Comparison of ENCODE assay signal across 28 mouse cellular contexts in genomic region chr5:46172315-46172714, GRCm38 (mm10).
A peak's percentile ranks its signal among the peaks of the same experiment; 100 is the strongest.
DNase-seq lines count a peak whose midpoint lies in the region; ATAC-seq lines count a peak whose summit lies in the region.
"Had no signal": no experiment of that assay in that cellular context is flagged by ENCODE, and none has a peak within 500 bp of the region (broad histone marks: within the 10 kb centered on the region; RNA-seq: fewer than 3 reads in every experiment).

No protein-coding gene starts in this region.

- no peak overlapping the region for H3K4me2 ChIP-seq in midbrain, embryonic 14.5 days (ENCODE audit: low read length)
- H3K4me2 ChIP-seq: heart, embryonic 12.5 days; hindbrain, embryonic 15.5 days; kidney, embryonic 15.5 days; limb, embryonic 13.5 days; liver, embryonic 11.5 days; lung, embryonic 15.5 days; neural tube, embryonic 13.5 days; stomach, embryonic 15.5 days had no signal

- peak; percentile 22 for DNase-seq in embryo, embryonic 10 days (ENCODE audit: low spot score)
- no peak for DNase-seq in embryo, embryonic 9.5 days (ENCODE audit: extremely low spot score)
- DNase-seq in midbrain, embryonic 14.5 days: no peak
- DNase-seq in midbrain, embryonic 10.5 days (ENCODE audit: low spot score): no peak
- peak; percentile 2 for DNase-seq in mesoderm, embryonic 11.5 days (ENCODE audit: low read depth, low spot score)
- no peak for DNase-seq in left cerebral cortex, adult 11 months (ENCODE audit: low spot score)
- DNase-seq in cerebellum, adult 18-20 months: no peak
- DNase-seq: adrenal gland, postnatal 10 days; cerebellum, adult 2 months; cerebellum, postnatal 25 days; heart, adult 2 months; heart, postnatal 4 days; kidney, adult 11 months; kidney, postnatal 36 days; right cerebral cortex, postnatal 25 days had no signal

- peak; percentile 20; the same call in 1 of the 2 replicates for ATAC-seq in midbrain, embryonic 14.5 days (ENCODE audit: low FRiP score, low TSS enrichment)
- ATAC-seq: forebrain, embryonic 16.5 days; inflammation-experienced regulatory T-cells, adult 6 months; midbrain, embryonic 16.5 days had no signal

- no peak overlapping the region for H3K9ac ChIP-seq in midbrain, embryonic 14.5 days (replicated peaks; ENCODE audit: low read length)
- H3K9ac ChIP-seq: heart, embryonic 12.5 days; hindbrain, embryonic 15.5 days; kidney, embryonic 15.5 days; limb, embryonic 13.5 days; lung, embryonic 15.5 days; neural tube, embryonic 13.5 days; stomach, embryonic 15.5 days had no signal

- no peak overlapping the region for H3K4me3 ChIP-seq in midbrain, embryonic 14.5 days (replicated peaks; ENCODE audit: low read depth, low read length)
- H3K4me3 ChIP-seq in midbrain, embryonic 10.5 days: no peak overlapping the region
- H3K4me3 ChIP-seq: erythroblast, embryonic 14.5 days; heart, adult 2 months; heart, embryonic 12.5 days; hindbrain, embryonic 15.5 days; kidney, embryonic 15.5 days; layer of hippocampus, adult 2 months; limb, embryonic 13.5 days; lung, embryonic 15.5 days; neural tube, embryonic 13.5 days; stomach, embryonic 15.5 days had no signal

- no peaks in the 10 kb centered on the region for H3K36me3 ChIP-seq in midbrain, embryonic 14.5 days (ENCODE audit: control insufficient read depth, insufficient read depth, low read length)
- H3K36me3 ChIP-seq in midbrain, embryonic 10.5 days: no peaks in the 10 kb centered on the region
- H3K36me3 ChIP-seq: heart, embryonic 12.5 days; hindbrain, embryonic 15.5 days; kidney, embryonic 15.5 days; limb, embryonic 13.5 days; lung, embryonic 15.5 days; neural tube, embryonic 13.5 days; stomach, embryonic 15.5 days had no signal

- no peaks in the 10 kb centered on the region for H3K9me3 ChIP-seq in midbrain, embryonic 14.5 days (ENCODE audit: control insufficient read depth, low read length)
- no peaks in the 10 kb centered on the region for H3K9me3 ChIP-seq in midbrain, embryonic 10.5 days (replicated peaks)
- H3K9me3 ChIP-seq: heart, embryonic 12.5 days; hindbrain, embryonic 15.5 days; kidney, embryonic 15.5 days; limb, embryonic 13.5 days; lung, embryonic 15.5 days; neural tube, embryonic 13.5 days; stomach, embryonic 15.5 days had no signal

- no peaks in the 10 kb centered on the region for H3K27me3 ChIP-seq in midbrain, embryonic 14.5 days (ENCODE audit: control insufficient read depth, insufficient read depth, low read length)
- H3K27me3 ChIP-seq in midbrain, embryonic 10.5 days (ENCODE audit: low read depth, poor library complexity, severe bottlenecking): no peaks in the 10 kb centered on the region
- H3K27me3 ChIP-seq: heart, embryonic 12.5 days; hindbrain, embryonic 15.5 days; kidney, embryonic 15.5 days; limb, embryonic 13.5 days; lung, embryonic 15.5 days; neural tube, embryonic 13.5 days; stomach, embryonic 15.5 days had no signal

- H3K4me1 ChIP-seq in midbrain, embryonic 14.5 days (ENCODE audit: control insufficient read depth, insufficient read depth, low read length): no peaks in the 10 kb centered on the region
- peaks cover 6% of the 10 kb centered on the region for H3K4me1 ChIP-seq in midbrain, embryonic 10.5 days
- H3K4me1 ChIP-seq: heart, embryonic 12.5 days; hindbrain, embryonic 15.5 days; kidney, embryonic 15.5 days; limb, embryonic 13.5 days; lung, embryonic 15.5 days; neural tube, embryonic 13.5 days; stomach, embryonic 15.5 days had no signal

- no peak overlapping the region for H3K27ac ChIP-seq in midbrain, embryonic 14.5 days (replicated peaks; ENCODE audit: low read depth, low read length)
- H3K27ac ChIP-seq in midbrain, embryonic 10.5 days (replicated peaks): no peak overlapping the region
- H3K27ac ChIP-seq: heart, adult 2 months; hindbrain, embryonic 15.5 days; kidney, embryonic 15.5 days; layer of hippocampus, adult 2 months; limb, embryonic 13.5 days; lung, embryonic 15.5 days; neural tube, embryonic 13.5 days; stomach, embryonic 15.5 days had no signal

- WGBS in midbrain, embryonic 14.5 days: 19% methylated on average over 3 of the region's 3 CpGs
- WGBS in midbrain, embryonic 10.5 days: 49% methylated on average over 3 of the region's 3 CpGs

Comparison
In these comparisons a context has a peak if more than half of its experiments do, and no peak if none do; other contexts are left out.
1. DNase-seq: peak in embryo, embryonic 10 days (single experiment) and mesoderm, embryonic 11.5 days (single experiment); none in embryo, embryonic 9.5 days (single experiment), midbrain, embryonic 14.5 days (single experiment), midbrain, embryonic 10.5 days (single experiment), left cerebral cortex, adult 11 months (single experiment) and cerebellum, adult 18-20 months (0 of 2).